ENCODE assay signal across 8 mouse cellular contexts in genomic region chr19:53324866-53325265, GRCm38 (mm10). TPM values are rescaled to one million over a fixed set of nuclear protein-coding genes. Genes with fewer than 3 reads are reported as not detected.
DNase-seq lines count a peak whose midpoint lies in the region; ATAC-seq lines count a peak whose summit lies in the region.
"Had no signal": no experiment of that assay in that cellular context is flagged by ENCODE, and none has a peak within 500 bp of the region (broad histone marks: within the 10 kb centered on the region; RNA-seq: fewer than 3 reads in every experiment).

No protein-coding gene starts in this region.

- 54% methylated on average over 6 of the region's 6 CpGs for WGBS in hindbrain, embryonic 12.5 days
- WGBS in hindbrain, embryonic 11.5 days = 59% methylated on average over 6 of the region's 6 CpGs
- 59% methylated on average over 6 of the region's 6 CpGs for WGBS in limb, embryonic 10.5 days

- DNase-seq in hindbrain, embryonic 11.5 days (ENCODE audit: low spot score) = no peak
- DNase-seq in spleen, postnatal 10 days (ENCODE audit: low spot score in 2 of 2) = peak; percentile 29 to 45
- no peak for DNase-seq in spleen, postnatal 4 days (ENCODE audit: low spot score in 2 of 2)
- no peak for DNase-seq in limb, embryonic 10.5 days (ENCODE audit: low spot score)
- no peak for DNase-seq in urinary bladder, adult 2 months (ENCODE audit: low spot score)
- no peak for DNase-seq in frontal cortex, postnatal 14 days (ENCODE audit: low spot score in 2 of 2)

- no peak for ATAC-seq in hindbrain, embryonic 12.5 days (ENCODE audit: low FRiP score)
- no peak for ATAC-seq in hindbrain, embryonic 11.5 days (ENCODE audit: low FRiP score)

- no peak overlapping the region for H3K9ac ChIP-seq in hindbrain, embryonic 12.5 days
- H3K9ac ChIP-seq in hindbrain, embryonic 11.5 days (ENCODE audit: low read depth, low read length) = no peak overlapping the region

- no peak overlapping the region for H3K4me3 ChIP-seq in hindbrain, embryonic 12.5 days
- H3K4me3 ChIP-seq in hindbrain, embryonic 11.5 days (ENCODE audit: low read depth, low read length) = no peak overlapping the region
- H3K4me3 ChIP-seq in limb, embryonic 10.5 days = peak overlapping the region; percentile 41

- H3K36me3 ChIP-seq in hindbrain, embryonic 12.5 days = no peaks in the 10 kb centered on the region
- H3K36me3 ChIP-seq in hindbrain, embryonic 11.5 days (ENCODE audit: control insufficient read depth, insufficient read depth, low read length) = no peaks in the 10 kb centered on the region
- no peaks in the 10 kb centered on the region for H3K36me3 ChIP-seq in limb, embryonic 10.5 days

- H3K27ac ChIP-seq in hindbrain, embryonic 12.5 days = no peak overlapping the region
- no peak overlapping the region for H3K27ac ChIP-seq in hindbrain, embryonic 11.5 days (ENCODE audit: low read depth, low read length)
- H3K27ac ChIP-seq in limb, embryonic 10.5 days = no peak overlapping the region

- H3K4me2 ChIP-seq in hindbrain, embryonic 12.5 days (replicated peaks) = peak overlapping the region; percentile 48
- H3K4me2 ChIP-seq in hindbrain, embryonic 11.5 days (replicated peaks; ENCODE audit: low read depth, low read length) = no peak overlapping the region

- H3K9me3 ChIP-seq in hindbrain, embryonic 12.5 days (replicated peaks) = no peaks in the 10 kb centered on the region
- no peaks in the 10 kb centered on the region for H3K9me3 ChIP-seq in hindbrain, embryonic 11.5 days (ENCODE audit: control insufficient read depth, low read length)
- H3K9me3 ChIP-seq in limb, embryonic 10.5 days (replicated peaks) = no peaks in the 10 kb centered on the region

- peaks cover 38% of the 10 kb centered on the region for H3K4me1 ChIP-seq in hindbrain, embryonic 12.5 days
- H3K4me1 ChIP-seq in hindbrain, embryonic 11.5 days (replicated peaks; ENCODE audit: control insufficient read depth, insufficient read depth, low read length) = peaks cover 3% of the 10 kb centered on the region
- peaks cover 38% of the 10 kb centered on the region for H3K4me1 ChIP-seq in limb, embryonic 10.5 days

- H3K27me3 ChIP-seq in hindbrain, embryonic 12.5 days = no peaks in the 10 kb centered on the region
- H3K27me3 ChIP-seq in hindbrain, embryonic 11.5 days (ENCODE audit: control insufficient read depth, insufficient read depth, low read length) = no peaks in the 10 kb centered on the region
- no peaks in the 10 kb centered on the region for H3K27me3 ChIP-seq in limb, embryonic 10.5 days (ENCODE audit: low read depth, poor library complexity, severe bottlenecking)

RNA-seq across cellular contexts. Expression of gene Mxi1, which starts 14.5 kb away (rescaled TPM):
- 76.2 and 78.4 TPM in 2 replicates for polyA plus RNA-seq in hindbrain, embryonic 12.5 days (2016; fragmentation: Nextera tagmentation; extraction: Ambion mirVana)
- polyA plus RNA-seq in hindbrain, embryonic 11.5 days (2014; fragmentation: Nextera tagmentation; extraction: Ambion mirVana) = 59.6 and 73.7 TPM in 2 replicates
- 28.6 and 32.4 TPM in 2 replicates for polyA plus RNA-seq in limb, embryonic 10.5 days (2016; fragmentation: Nextera tagmentation; extraction: Ambion mirVana)
- polyA plus RNA-seq in urinary bladder, adult 2 months (2012; rRNA removed) = 37.6 and 43.3 TPM in 2 replicates

RNA-seq across cellular contexts. Expression of gene Gm10197, which starts 46.7 kb away (rescaled TPM):
- not detected in 2 replicates for polyA plus RNA-seq in hindbrain, embryonic 12.5 days (2016; fragmentation: Nextera tagmentation; extraction: Ambion mirVana)
- not detected in 2 replicates for polyA plus RNA-seq in hindbrain, embryonic 11.5 days (2014; fragmentation: Nextera tagmentation; extraction: Ambion mirVana)
- polyA plus RNA-seq in limb, embryonic 10.5 days (2016; fragmentation: Nextera tagmentation; extraction: Ambion mirVana) = 6.6 TPM in 1 of 2 replicates, not detected in the other
- polyA plus RNA-seq in urinary bladder, adult 2 months (2012; rRNA removed) = not detected in 2 replicates
- polyA plus RNA-seq: kidney, adult 2 months had no signal

Comparison
In these comparisons a context has a peak if more than half of its experiments do, and no peak if none do; other contexts are left out.
1. DNase-seq: peak in spleen, postnatal 10 days (2 of 2); none in hindbrain, embryonic 11.5 days (single experiment), spleen, postnatal 4 days (0 of 2), limb, embryonic 10.5 days (single experiment), urinary bladder, adult 2 months (single experiment) and frontal cortex, postnatal 14 days (0 of 2).